Mouse (Mus musculus) CH12.LX (cell line): Measurements from ENCODE around the gene St14. TPM values are rescaled to one million over a fixed set of nuclear protein-coding genes. Genes with fewer than 3 reads are reported as not detected.

Source experiments
- DNase-seq: peaks from one replicate; pipeline ENCODE4 v3.0.0-alpha.2; 2013; ENCODE audit errors: extremely low read depth
- H3K27ac ChIP-seq: 2 replicates; pipeline ENCODE4 v1.5.1; 2012; ENCODE audit warnings: low read depth, mild to moderate bottlenecking, control low read depth, moderate library complexity; ENCODE audit not compliant: insufficient read depth
- H3K27me3 ChIP-seq: replicated peaks from 2 replicates; pipeline ENCODE3; 2012; ENCODE audit warnings: inconsistent platforms
- H3K36me3 ChIP-seq, 2 experiments: replicated peaks in 1 of 2; 2 replicates each; pipeline versions ENCODE3 to v1.6.1; 2012; ENCODE audit warnings: inconsistent platforms in 1 of 2, low read length in 1 of 2, mild to moderate bottlenecking in 1 of 2, mixed read lengths in 1 of 2, moderate library complexity in 1 of 2; ENCODE audit not compliant: control insufficient read depth in 1 of 2, insufficient read depth in 1 of 2
- H3K4me1 ChIP-seq, 2 experiments: 2 replicates each; pipeline ENCODE4 v1.6.1; 2012; ENCODE audit warnings: inconsistent platforms in 1 of 2, moderate library complexity in 1 of 2; ENCODE audit not compliant: insufficient read depth in 2 of 2, control insufficient read depth in 1 of 2
- H3K4me2 ChIP-seq: 2 replicates; pipeline ENCODE4 v1.6.1; 2012; ENCODE audit warnings: low read depth, mild to moderate bottlenecking, control low read depth; ENCODE audit not compliant: poor library complexity, insufficient read depth, severe bottlenecking
- H3K4me3 ChIP-seq, 3 experiments: fragments of 150-350 bp in 1 of 3; sonication (generic) in 1 of 3; replicated peaks in 1 of 3; 2 replicates each; pipeline versions ENCODE3 to v1.5.1; 2011 to 2012; ENCODE audit warnings: low read depth in 2 of 3, low read length in 2 of 3, mild to moderate bottlenecking in 2 of 3, moderate library complexity in 2 of 3, control low read depth in 1 of 3, improper control_type of control experiment in 1 of 3, inconsistent platforms in 1 of 3, mixed read lengths in 1 of 3; ENCODE audit not compliant: poor library complexity in 1 of 3
- H3K79me2 ChIP-seq: replicated peaks from 2 replicates; pipeline ENCODE4 v1.6.1; 2012; ENCODE audit warnings: mild to moderate bottlenecking, moderate library complexity; ENCODE audit not compliant: control insufficient read depth, poor library complexity, insufficient read depth, severe bottlenecking; ENCODE audit errors: extremely low read depth
- H3K9ac ChIP-seq: 2 replicates; pipeline ENCODE4 v1.6.1; 2012; ENCODE audit warnings: low read depth, mild to moderate bottlenecking, control low read depth, moderate library complexity; ENCODE audit not compliant: insufficient read depth
- H3K9me3 ChIP-seq: replicated peaks from 2 replicates; pipeline ENCODE3; 2012; ENCODE audit warnings: low read length, inconsistent platforms, mixed read lengths
- CHD2 ChIP-seq: IDR thresholded peaks from 2 replicates; pipeline ENCODE4 v1.6.1; 2011; ENCODE audit warnings: low read length, improper control_type of control experiment
- HCFC1 ChIP-seq: IDR thresholded peaks from 2 replicates; pipeline ENCODE4 v1.6.1; 2012; ENCODE audit warnings: low read depth, mild to moderate bottlenecking, inconsistent platforms, low read length, improper control_type of control experiment
- IRF4 ChIP-seq: IDR thresholded peaks from 2 replicates; pipeline ENCODE4 v1.6.1; 2014; ENCODE audit warnings: low read depth, mild to moderate bottlenecking, inconsistent platforms, low read length, improper control_type of control experiment
- JUND ChIP-seq: conservative IDR thresholded peaks from 2 replicates; pipeline ENCODE4 v1.6.1; 2011; ENCODE audit warnings: low read depth, low read length, improper control_type of control experiment
- MAFK ChIP-seq: IDR thresholded peaks from 2 replicates; pipeline ENCODE4 v1.6.1; 2011; ENCODE audit warnings: low read length, improper control_type of control experiment; ENCODE audit not compliant: insufficient replicate concordance
- MAX ChIP-seq: IDR thresholded peaks from 2 replicates; pipeline ENCODE4 v1.6.1; 2011; ENCODE audit warnings: low read length, improper control_type of control experiment
- MAZ ChIP-seq: IDR thresholded peaks from 2 replicates; pipeline ENCODE4 v1.6.1; 2012; ENCODE audit warnings: low read depth, mild to moderate bottlenecking, inconsistent platforms, low read length, improper control_type of control experiment, moderate library complexity
- MEF2A ChIP-seq: IDR thresholded peaks from 2 replicates; pipeline ENCODE4 v1.6.1; 2014; ENCODE audit warnings: low read depth, mild to moderate bottlenecking, inconsistent platforms, low read length, improper control_type of control experiment, borderline replicate concordance
- MXI1 ChIP-seq: IDR thresholded peaks from 2 replicates; pipeline ENCODE4 v1.6.1; 2011; ENCODE audit warnings: mild to moderate bottlenecking, low read depth, low read length, improper control_type of control experiment
- MYC ChIP-seq: IDR thresholded peaks from 2 replicates; pipeline ENCODE4 v1.6.1; 2011; ENCODE audit warnings: low read depth, mild to moderate bottlenecking, improper control_type of control experiment, low read length
- NELFE ChIP-seq: IDR thresholded peaks from 2 replicates; pipeline ENCODE4 v1.6.1; 2011; ENCODE audit warnings: low read depth, low read length, improper control_type of control experiment
- NRF1 ChIP-seq: IDR thresholded peaks from 2 replicates; pipeline ENCODE4 v1.6.1; 2014; ENCODE audit warnings: low read depth, mild to moderate bottlenecking, inconsistent platforms, low read length, improper control_type of control experiment, moderate library complexity
- POLR2A ChIP-seq: IDR thresholded peaks from 2 replicates; pipeline ENCODE4 v1.6.1; 2011; ENCODE audit warnings: low read depth, mild to moderate bottlenecking, improper control_type of control experiment, low read length
- POLR2AphosphoS2 ChIP-seq: IDR thresholded peaks from 2 replicates; pipeline ENCODE4 v1.6.1; 2011; ENCODE audit warnings: low read depth, low read length, improper control_type of control experiment
- RCOR1 ChIP-seq: conservative IDR thresholded peaks from 2 replicates; pipeline ENCODE4 v1.6.1; 2012; ENCODE audit warnings: low read depth, mild to moderate bottlenecking, inconsistent platforms, low read length, improper control_type of control experiment
- TBP ChIP-seq: conservative IDR thresholded peaks from 2 replicates; pipeline ENCODE4 v1.6.1; 2011; ENCODE audit warnings: low read depth, low read length, improper control_type of control experiment
- TCF12 ChIP-seq: IDR thresholded peaks from 2 replicates; pipeline ENCODE4 v1.6.1; 2014; ENCODE audit warnings: low read depth, mild to moderate bottlenecking, inconsistent platforms, low read length, improper control_type of control experiment
- USF2 ChIP-seq: conservative IDR thresholded peaks from 2 replicates; pipeline ENCODE4 v1.6.1; 2011; ENCODE audit warnings: low read depth, low read length, improper control_type of control experiment
- ZC3H11A ChIP-seq: IDR thresholded peaks from 2 replicates; pipeline ENCODE4 v1.6.1; 2012; ENCODE audit warnings: low read depth, mild to moderate bottlenecking, inconsistent platforms, low read length, improper control_type of control experiment
- ZMIZ1 ChIP-seq: IDR thresholded peaks from 2 replicates; pipeline ENCODE4 v1.6.1; 2012; ENCODE audit warnings: low read depth, mild to moderate bottlenecking, inconsistent platforms, low read length, improper control_type of control experiment
- ZNF384 ChIP-seq: IDR thresholded peaks from 2 replicates; pipeline ENCODE4 v1.6.1; 2012; ENCODE audit warnings: low read depth, low read length, improper control_type of control experiment, inconsistent platforms
- dilution Hi-C: fragments of 300-500 bp; cut with MboI; formaldehyde crosslinking; loops from 2 replicates; pipeline ENCODE4 v1.14.3; 2020; ENCODE audit warnings: low sequenced_read_pairs; ENCODE audit not compliant: extremely low pct_unique_long_range_greater_than_20kb, extremely low pct_ligation_motif_present
- in situ Hi-C: fragments of 300-500 bp; cut with MboI; formaldehyde crosslinking; loops from 3 replicates; pipeline ENCODE4 v1.14.3; 2019; ENCODE audit warnings: low sequenced_read_pairs, low pct_ligation_motif_present, low pct_unique_long_range_greater_than_20kb, mixed read lengths
- polyA plus RNA-seq: library from polyadenylated mRNA; unstranded; fragments of >175 nt; gene quantifications from 2 replicates; pipeline ENCODE4 v1.2.1, GENCODE M21; 2012; ENCODE audit warnings: low read depth; ENCODE audit not compliant: insufficient read length
- total RNA-seq, 2 experiments: library from RNA; depleted of rRNA; stranded (reverse); fragments of 300-350 nt in 1 of 2; fragments of >200 nt in 1 of 2; gene quantifications; 2 replicates each; pipeline ENCODE4 v1.2.3; 2012 to 2014

Gene St14
- total and polyA plus RNA-seq, 3 experiments = 4.3 to 10.9 (median 8.6) TPM

DNA sequence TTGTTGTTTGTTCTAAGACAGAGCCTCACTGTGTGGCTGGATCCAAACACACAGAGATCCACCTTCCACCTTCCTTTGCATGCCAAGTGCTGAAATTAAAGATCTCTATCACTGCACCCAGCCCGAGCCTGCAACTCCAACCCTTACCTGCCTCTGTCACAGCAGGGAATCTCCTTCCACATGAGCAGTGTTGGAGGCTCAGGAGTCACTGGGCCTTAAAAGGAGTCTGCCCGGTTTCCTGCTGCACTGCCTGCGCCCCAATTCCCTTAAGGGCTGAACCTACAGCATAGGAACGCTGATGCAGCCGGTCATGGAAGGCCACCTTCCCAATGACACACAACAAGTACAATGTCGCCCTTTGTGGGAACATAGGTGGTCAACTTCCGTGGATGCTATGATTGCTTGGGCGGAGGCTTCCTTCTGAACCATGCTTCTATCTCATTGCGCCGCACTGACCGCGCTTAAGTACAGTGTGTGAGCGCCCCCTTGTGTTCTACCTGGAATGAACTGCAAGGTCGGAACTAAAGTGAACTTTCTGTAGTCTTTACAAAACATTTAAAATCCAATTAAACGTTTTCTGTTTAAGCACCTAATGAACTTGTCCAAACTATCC is 49.5 kb downstream of the St14 start (continued):
- TF ChIP-seq NRF1 = no peak
- TF ChIP-seq MAFK = no peak
- no peak for TF ChIP-seq HCFC1
- no peak for TF ChIP-seq JUND
- no peak for TF ChIP-seq CHD2
- no peak for TF ChIP-seq MXI1
- TF ChIP-seq TBP = peak; percentile 64; the same call in 1 of the 2 replicates
- no peak for TF ChIP-seq ZMIZ1
- 0 out of 2 replicates have a peak, but pooled peaks have one; percentile 25 for TF ChIP-seq POLR2A
- TF ChIP-seq, all 38 proteins: peak for 8

DNA sequence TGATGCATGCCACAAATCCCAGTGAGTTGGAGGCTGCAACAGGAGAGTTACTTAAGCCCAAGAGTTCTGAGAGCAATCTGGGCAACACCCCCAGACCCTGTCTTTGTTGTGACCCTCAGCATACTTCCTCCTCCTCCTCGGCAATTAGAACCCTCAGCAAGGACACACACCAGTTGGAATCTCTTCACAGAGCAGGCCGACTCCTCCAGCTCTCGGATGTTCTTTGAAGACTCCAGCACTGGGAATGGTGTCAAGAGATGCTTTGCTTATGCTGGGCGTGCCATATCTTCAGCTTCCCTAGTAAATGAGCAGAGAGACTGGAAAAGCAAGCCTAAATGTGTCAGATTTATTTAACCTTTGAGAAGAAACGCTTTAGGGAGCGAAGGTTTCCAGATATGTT is 50.9 kb downstream of the St14 start:
- in situ Hi-C loops (no loop called here), dilution Hi-C loops (no loop called here)
- no peak overlapping the region for H3K4me3 ChIP-seq
- no peak overlapping the region for H3K9ac ChIP-seq
- peaks cover 0 to 7% of the 10 kb centered on the region in 2 experiments; a peak in 2 of 4 replicates for H3K4me1 ChIP-seq
- no peaks in the 10 kb centered on the region for H3K79me2 ChIP-seq
- no peak overlapping the region for H3K4me2 ChIP-seq
- H3K9me3 ChIP-seq = no peaks in the 10 kb centered on the region
- no peak for DNase-seq
- H3K36me3 ChIP-seq = peaks cover 0 to 8% of the 10 kb centered on the region in 2 experiments
- H3K27me3 ChIP-seq = no peaks in the 10 kb centered on the region
- no peak overlapping the region for H3K27ac ChIP-seq
- no peak for TF ChIP-seq NELFE
- TF ChIP-seq MAZ = no peak
- TF ChIP-seq ZMIZ1 = no peak
- no peak for TF ChIP-seq JUND
- TF ChIP-seq CHD2 = no peak
- no peak for TF ChIP-seq NRF1
- no peak for TF ChIP-seq TCF12
- no peak for TF ChIP-seq MEF2A
- no peak for TF ChIP-seq MYC
- TF ChIP-seq MAX = no peak
- TF ChIP-seq ZC3H11A = no peak
- TF ChIP-seq TBP = no peak
- TF ChIP-seq USF2 = no peak
- TF ChIP-seq POLR2AphosphoS2 = no peak
- TF ChIP-seq RCOR1 = no peak
- no peak for TF ChIP-seq ZNF384
- TF ChIP-seq IRF4 = no peak
- TF ChIP-seq, all 38 proteins: peak for 0
